ENCODE assay signal across 8 mouse cellular contexts in genomic region chr19:46318031-46318471, GRCm38 (mm10). TPM values are rescaled to one million over a fixed set of nuclear protein-coding genes. Genes with fewer than 3 reads are reported as not detected.
DNase-seq lines count a peak whose midpoint lies in the region; ATAC-seq and TF ChIP-seq lines count a peak whose summit lies in the region.

No protein-coding gene starts in this region.

- peak overlapping the region; percentile 75 for H3K4me3 ChIP-seq in midbrain, postnatal 0 days (ENCODE audit: low read depth, low read length)

- no peaks in the 10 kb centered on the region for H3K9me3 ChIP-seq in midbrain, postnatal 0 days (ENCODE audit: low read length)

- peaks cover 23% of the 10 kb centered on the region for H3K36me3 ChIP-seq in midbrain, postnatal 0 days (ENCODE audit: insufficient read depth, low read length)

- peak; percentile 57 for DNase-seq in frontal cortex, postnatal 10 days (ENCODE audit: low spot score in 2 of 2)
- DNase-seq in thymus, postnatal 4 days, result peak; percentile 31
- DNase-seq in thymus, postnatal 10 days (ENCODE audit: low spot score in 2 of 2), result no peak
- DNase-seq in gastrocnemius, postnatal 25 days, result peak; percentile 24
- DNase-seq in layer of hippocampus, postnatal 10 days (ENCODE audit: low spot score in 2 of 2), result peak; percentile 61 to 78
- DNase-seq in midbrain, postnatal 0 days (ENCODE audit: low spot score), result peak; percentile 41
- no peak for DNase-seq in Muller cell, postnatal 12 days (ENCODE audit: inconsistent ontology term)

- peaks cover 4% of the 10 kb centered on the region; the same call in 1 of the 2 replicates for H3K27me3 ChIP-seq in midbrain, postnatal 0 days (ENCODE audit: insufficient read depth, low read length)

- H3K9ac ChIP-seq in midbrain, postnatal 0 days (replicated peaks; ENCODE audit: low read length, poor library complexity, severe bottlenecking), result peak overlapping the region; percentile 77

- H3K4me1 ChIP-seq in midbrain, postnatal 0 days (ENCODE audit: insufficient read depth, low read length), result peaks cover 31% of the 10 kb centered on the region

- peak overlapping the region; percentile 83 for H3K4me2 ChIP-seq in midbrain, postnatal 0 days (ENCODE audit: low read depth, low read length, poor library complexity, severe bottlenecking)

- no peak; the same call in 1 of the 2 replicates for ATAC-seq in frontal cortex, adult (ENCODE audit: low TSS enrichment)
- ATAC-seq in midbrain, postnatal 0 days (ENCODE audit: low FRiP score), result peak; percentile 32

- TF ChIP-seq CTCF in midbrain, postnatal 0 days (IDR thresholded peaks at IDR 0.05), result no peak

- peak overlapping the region; percentile 73 for H3K27ac ChIP-seq in midbrain, postnatal 0 days (ENCODE audit: low read depth, low read length)

- 2% methylated on average over 22 of the region's 42 CpGs for WGBS in midbrain, postnatal 0 days

RNA-seq across cellular contexts. Expression of gene Psd, which starts 8.9 kb away (rescaled TPM):
- under 1 TPM; 0.28 to 0.54 TPM for total RNA-seq in gastrocnemius, postnatal 25 days (2021)
- 100 to 1,000 TPM; 686 to 714 TPM for total RNA-seq in layer of hippocampus, postnatal 10 days (2021)
- total RNA-seq in midbrain, postnatal 0 days (2014; rRNA removed), result 471 and 481 TPM in 2 replicates
- polyA plus RNA-seq in midbrain, postnatal 0 days (2015; fragmentation: Nextera tagmentation; extraction: Ambion mirVana), result 179 and 185 TPM in 2 replicates

RNA-seq across cellular contexts. Expression of gene Fbxl15, which starts 9.9 kb away (rescaled TPM):
- 1 to 10 TPM; 2.9 TPM for total RNA-seq in gastrocnemius, postnatal 25 days (2021)
- 10 to 100 TPM; 30.2 to 33.6 TPM for total RNA-seq in layer of hippocampus, postnatal 10 days (2021)
- total RNA-seq in midbrain, postnatal 0 days (2014; rRNA removed), result 48.3 and 57.8 TPM in 2 replicates
- polyA plus RNA-seq in midbrain, postnatal 0 days (2015; fragmentation: Nextera tagmentation; extraction: Ambion mirVana), result 55.2 and 56.8 TPM in 2 replicates

RNA-seq across cellular contexts. Expression of gene Nfkb2, which starts 13.9 kb away (rescaled TPM):
- 1 to 10 TPM; 7.2 to 8.5 TPM for total RNA-seq in gastrocnemius, postnatal 25 days (2021)
- total RNA-seq in layer of hippocampus, postnatal 10 days (2021), result 1 to 10 TPM; 3.1 to 3.2 TPM
- total RNA-seq in midbrain, postnatal 0 days (2014; rRNA removed), result 3.1 and 4.5 TPM in 2 replicates
- 2.3 and 2.4 TPM in 2 replicates for polyA plus RNA-seq in midbrain, postnatal 0 days (2015; fragmentation: Nextera tagmentation; extraction: Ambion mirVana)

RNA-seq across cellular contexts. Expression of gene Cuedc2, which starts 20.5 kb away (rescaled TPM):
- total RNA-seq in gastrocnemius, postnatal 25 days (2021), result 10 to 100 TPM; 56.1 to 56.5 TPM
- total RNA-seq in layer of hippocampus, postnatal 10 days (2021), result 100 to 1,000 TPM; 173 to 178 TPM
- total RNA-seq in midbrain, postnatal 0 days (2014; rRNA removed), result 157 and 177 TPM in 2 replicates
- polyA plus RNA-seq in midbrain, postnatal 0 days (2015; fragmentation: Nextera tagmentation; extraction: Ambion mirVana), result 314 and 337 TPM in 2 replicates

RNA-seq across cellular contexts. Expression of gene Mfsd13a, which starts 22.9 kb away (rescaled TPM):
- total RNA-seq in gastrocnemius, postnatal 25 days (2021), result 1 to 10 TPM; 1.0 to 1.2 TPM
- 10 to 100 TPM; 24.4 to 26.4 TPM for total RNA-seq in layer of hippocampus, postnatal 10 days (2021)
- 7.2 and 19.2 TPM in 2 replicates for total RNA-seq in midbrain, postnatal 0 days (2014; rRNA removed)
- polyA plus RNA-seq in midbrain, postnatal 0 days (2015; fragmentation: Nextera tagmentation; extraction: Ambion mirVana), result 10.6 and 11.4 TPM in 2 replicates

Comparison
In these comparisons a context has a peak if more than half of its experiments do, and no peak if none do; other contexts are left out.
1. DNase-seq: peak in frontal cortex, postnatal 10 days (2 of 2), thymus, postnatal 4 days (single experiment), gastrocnemius, postnatal 25 days (single experiment), layer of hippocampus, postnatal 10 days (2 of 2) and midbrain, postnatal 0 days (single experiment); none in thymus, postnatal 10 days (0 of 2) and Muller cell, postnatal 12 days (single experiment).
2. RNA of gene Psd, which starts 8.9 kb away (total RNA-seq): 686 to 714 TPM in layer of hippocampus, postnatal 10 days and 471 to 481 TPM in midbrain, postnatal 0 days; 0.28 to 0.54 TPM in gastrocnemius, postnatal 25 days; every median in the first group is over 100 times any median in the second.
3. RNA of gene Fbxl15, which starts 9.9 kb away (total RNA-seq): 48.3 to 57.8 TPM in midbrain, postnatal 0 days and 30.2 to 33.6 TPM in layer of hippocampus, postnatal 10 days; 2.9 TPM in gastrocnemius, postnatal 25 days; every median in the first group is over 4 times any median in the second.